Mouse (Mus musculus): ENCODE results near the gene Flad1. TPM values are rescaled to one million over a fixed set of nuclear protein-coding genes. Genes with fewer than 3 reads are reported as not detected.

Flad1 gene
- total RNA-seq (2017) = 7.1 and 12.0 TPM in 2 replicates

- peak; percentile 100 for ATAC-seq (replicated peaks; ENCODE audit: low read depth, poor library complexity, severe bottlenecking)
These were observed at the start of gene Flad1 for GRCm38 (mm10) chr3:89411490-89412393. TSS of gene Flad1 (minus strand) at chr3:89411870.

DNA sequence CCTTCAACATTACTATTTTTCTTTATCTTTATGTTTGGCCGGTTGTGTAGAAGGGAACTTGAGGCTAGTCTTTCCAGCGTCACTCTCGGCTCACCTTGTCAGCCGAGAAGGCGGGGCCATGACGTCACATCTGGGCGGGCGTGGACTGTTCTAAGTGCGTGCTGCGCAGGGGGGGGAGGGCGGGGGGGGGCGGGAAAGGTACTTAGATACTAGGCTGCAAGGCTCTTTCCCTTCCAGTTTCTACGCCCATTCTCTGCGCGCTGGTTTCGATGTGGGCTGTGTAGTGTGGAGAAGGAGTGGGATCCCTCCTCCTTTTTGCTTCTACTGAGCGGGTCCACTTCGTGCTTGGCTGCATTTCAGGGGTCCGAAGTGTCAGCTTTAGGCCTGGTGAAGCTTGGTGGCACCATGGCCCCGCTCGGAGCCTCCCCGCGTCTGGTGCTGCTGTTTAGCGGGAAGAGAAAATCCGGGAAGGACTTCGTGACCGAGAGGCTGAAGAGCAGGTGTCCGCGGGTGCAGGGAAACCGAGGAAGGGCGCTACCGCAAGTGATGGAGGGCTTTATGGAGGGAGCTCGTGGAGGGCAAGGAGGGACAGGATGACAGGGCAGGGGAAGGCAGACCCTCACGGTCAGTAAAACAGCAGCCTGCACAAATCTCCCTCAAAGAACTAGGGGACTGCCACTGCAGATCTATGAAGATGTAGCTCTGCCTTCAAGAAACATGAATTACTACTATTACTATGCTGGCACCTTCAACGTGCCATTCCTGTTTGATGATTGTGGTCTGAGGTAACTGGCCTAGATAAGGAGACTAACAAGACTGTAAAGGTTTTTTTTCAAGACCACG, 47.5 kb upstream of the Flad1 start:
- ATAC-seq (replicated peaks; ENCODE audit: low read depth, poor library complexity, severe bottlenecking) = peak; percentile 67

DNA sequence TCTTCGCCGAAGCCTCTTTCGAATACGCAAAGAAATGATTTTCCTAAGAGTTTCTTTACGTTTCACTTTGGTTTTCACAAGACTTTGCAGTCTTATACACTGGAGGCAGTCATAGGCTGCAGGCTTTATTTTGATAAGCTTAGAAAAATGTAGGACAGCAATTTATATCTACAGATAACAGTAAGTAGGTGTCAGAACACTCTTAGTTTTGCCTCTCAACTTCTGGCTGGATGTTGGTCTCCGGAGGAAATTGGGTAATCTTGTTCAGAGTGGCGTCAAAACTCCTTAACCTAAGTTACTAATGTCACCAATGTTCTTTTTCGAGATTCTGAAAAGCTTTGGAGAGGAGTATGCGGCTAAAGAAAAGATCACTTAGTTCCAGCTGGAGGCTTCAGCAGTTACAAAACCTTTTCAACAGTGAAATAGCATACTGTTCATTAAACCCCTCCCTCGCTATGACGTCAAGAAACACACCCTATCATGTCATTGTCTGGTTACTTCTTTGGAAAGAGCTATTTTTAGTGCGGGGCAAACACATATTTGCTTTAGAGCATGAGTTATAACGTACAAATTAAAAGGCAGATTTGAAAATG, 46.8 kb upstream of the Flad1 start:
- ATAC-seq (replicated peaks; ENCODE audit: low read depth, poor library complexity, severe bottlenecking) = peak; percentile 62

DNA sequence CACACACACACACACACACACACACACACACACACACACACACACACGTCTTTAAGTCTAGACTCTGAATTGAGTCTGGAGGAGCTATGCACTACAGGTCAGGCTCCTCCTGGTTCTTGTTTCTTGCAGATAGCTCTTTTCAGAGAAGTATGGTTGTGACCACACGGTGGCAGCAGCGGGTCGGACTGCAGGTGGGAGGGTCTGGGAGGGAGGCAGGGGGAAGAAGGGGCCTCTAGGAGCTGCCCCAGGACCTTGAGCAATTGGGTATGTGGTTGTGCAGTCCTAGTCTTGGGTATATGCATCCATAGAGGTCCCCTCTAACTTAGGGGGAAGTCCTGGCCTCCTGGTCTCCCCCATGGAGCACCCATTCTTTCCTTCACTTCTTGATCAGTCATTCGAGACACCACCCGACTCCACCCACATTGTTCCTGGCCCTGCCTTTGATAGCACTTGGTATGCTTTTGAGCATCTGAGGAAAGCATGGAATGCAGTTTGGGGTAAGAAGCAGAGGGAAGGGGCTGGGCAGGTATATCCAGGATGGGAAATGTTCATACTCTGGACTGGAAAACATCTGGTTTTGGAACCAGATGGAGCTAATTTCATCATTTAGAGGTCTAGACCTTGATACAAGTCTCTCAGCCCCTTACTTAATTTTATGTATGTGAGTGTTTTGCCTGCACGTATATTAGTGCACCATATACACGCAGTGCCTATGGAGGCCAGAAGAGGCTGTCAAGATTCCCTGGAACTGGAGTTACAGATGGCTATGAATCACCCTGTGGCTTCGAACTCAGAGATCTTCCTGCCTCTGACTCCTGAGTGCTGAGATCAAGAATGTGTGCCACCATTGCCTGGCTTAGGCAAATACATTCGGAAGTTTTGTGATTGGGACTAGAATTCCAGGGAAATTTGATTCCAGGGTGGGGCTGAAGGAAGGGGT, 45.3 kb upstream of the Flad1 start:
- ATAC-seq (replicated peaks; ENCODE audit: low read depth, poor library complexity, severe bottlenecking) = peak; percentile 75

GRCm38 (mm10) chr3:89455786-89456285, 44.2 kb upstream of the Flad1 start:
- no peak for ATAC-seq (replicated peaks; ENCODE audit: low read depth, poor library complexity, severe bottlenecking)

- ATAC-seq (replicated peaks; ENCODE audit: low read depth, poor library complexity, severe bottlenecking) = no peak
These were observed 42.9 kb upstream of the Flad1 start, which contains the start of gene Pmvk for GRCm38 (mm10) chr3:89454401-89455177. TSS of gene Pmvk (plus strand) at chr3:89454541.

- no peak for ATAC-seq (replicated peaks; ENCODE audit: low read depth, poor library complexity, severe bottlenecking)
These were observed 40.2 kb upstream of the Flad1 start for GRCm38 (mm10) chr3:89451916-89452315.

DNA sequence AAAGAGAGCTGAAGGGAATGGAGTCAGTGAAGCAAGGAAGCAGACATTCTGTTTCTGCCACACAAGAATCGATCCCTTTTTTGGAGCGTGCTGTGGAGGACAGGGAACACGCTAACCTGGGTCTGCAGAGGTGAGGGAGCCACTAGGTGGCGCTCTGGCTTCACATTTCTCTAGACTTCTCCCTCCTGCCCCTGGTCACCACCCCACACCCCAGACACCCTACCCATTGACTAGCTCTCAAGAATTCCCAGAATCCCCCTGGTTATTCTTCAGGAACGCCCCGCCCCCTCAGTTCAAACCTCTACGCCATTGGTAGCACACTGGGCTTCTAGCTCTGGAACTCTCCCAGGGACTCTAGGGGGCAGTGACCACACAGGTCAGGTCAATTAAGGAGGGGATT, 37.9 kb upstream of the Flad1 start:
- ATAC-seq (replicated peaks; ENCODE audit: low read depth, poor library complexity, severe bottlenecking) = peak; percentile 70

DNA sequence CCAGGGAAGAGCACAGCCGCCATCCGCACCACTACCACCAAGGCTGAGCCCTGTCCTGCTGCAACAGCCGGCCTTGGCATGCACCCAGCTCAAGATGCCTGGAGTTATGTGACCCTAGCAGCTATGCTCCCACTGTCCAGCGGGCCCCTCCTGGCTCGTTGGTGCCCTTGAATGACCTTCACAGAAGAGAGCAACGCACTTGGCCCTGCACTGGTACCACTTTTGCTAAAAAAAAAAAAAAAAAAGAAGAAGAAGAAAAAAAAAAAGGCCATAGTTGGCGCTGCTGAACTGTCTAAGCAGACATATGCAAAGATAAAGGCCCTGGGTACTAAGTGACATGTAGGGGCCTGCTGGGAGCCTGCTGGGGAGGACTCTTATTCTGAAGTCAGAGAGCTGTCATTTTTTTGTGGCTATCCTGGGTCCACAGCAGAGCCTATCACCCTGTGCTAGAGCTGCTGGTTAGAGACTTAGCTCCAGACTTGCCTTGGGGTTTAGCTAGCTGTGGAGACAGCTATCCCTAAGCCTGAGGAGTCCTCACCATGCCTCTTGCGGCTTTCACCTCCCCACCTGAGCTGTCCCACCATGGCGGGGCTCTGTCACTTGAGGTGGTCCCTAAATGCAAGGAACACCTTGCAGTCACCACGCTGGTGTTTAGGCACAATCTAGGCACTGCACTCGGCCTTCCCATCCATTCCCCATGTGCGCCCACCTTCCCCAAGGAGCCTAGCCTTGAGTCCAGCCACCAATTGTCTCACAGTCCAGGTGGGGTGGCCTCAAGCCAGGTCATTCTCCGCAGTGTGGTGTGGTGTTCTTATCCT, 37.3 kb upstream of the Flad1 start:
- peak; percentile 94 for ATAC-seq (replicated peaks; ENCODE audit: low read depth, poor library complexity, severe bottlenecking)

GRCm38 (mm10) chr3:89440691-89441090, 29.0 kb upstream of the Flad1 start:
- ATAC-seq (replicated peaks; ENCODE audit: low read depth, poor library complexity, severe bottlenecking) = no peak

GRCm38 (mm10) chr3:89437269-89437668, 25.6 kb upstream of the Flad1 start:
- ATAC-seq (replicated peaks; ENCODE audit: low read depth, poor library complexity, severe bottlenecking) = peak; percentile 55

- peak; percentile 75 for ATAC-seq (replicated peaks; ENCODE audit: low read depth, poor library complexity, severe bottlenecking)
These were observed 24.8 kb upstream of the Flad1 start, which contains the start of gene Pbxip1 for GRCm38 (mm10) chr3:89436176-89437113. TSS of gene Pbxip1 (plus strand) at chr3:89436706.

DNA sequence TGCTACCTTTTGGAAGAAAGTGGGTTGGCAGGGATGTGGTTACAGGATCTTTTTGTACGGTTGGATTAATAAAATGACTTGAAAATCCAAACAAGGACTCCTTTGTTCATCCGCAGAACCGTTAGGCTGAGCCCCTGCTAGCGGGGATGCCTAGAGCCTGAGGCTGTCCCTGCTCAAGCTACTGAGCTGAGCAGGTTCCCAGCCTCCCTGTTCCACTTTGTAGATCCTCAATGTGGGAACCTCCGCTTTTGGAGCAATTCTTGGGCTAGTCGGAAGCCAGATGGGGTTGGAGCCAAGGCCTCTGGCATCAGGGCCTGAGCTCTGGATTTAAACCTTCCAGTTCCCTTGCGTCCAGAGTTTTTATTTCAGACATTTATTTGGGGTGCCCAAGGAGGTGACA, 23.4 kb upstream of the Flad1 start:
- ATAC-seq (replicated peaks; ENCODE audit: low read depth, poor library complexity, severe bottlenecking) = no peak

- ATAC-seq (replicated peaks; ENCODE audit: low read depth, poor library complexity, severe bottlenecking) = no peak
These were observed 22.9 kb upstream of the Flad1 start for GRCm38 (mm10) chr3:89434532-89434931.

GRCm38 (mm10) chr3:89432606-89433005, 20.9 kb upstream of the Flad1 start:
- no peak for ATAC-seq (replicated peaks; ENCODE audit: low read depth, poor library complexity, severe bottlenecking)

All from common myeloid progenitor, adult 5-6 weeks (primary cell).